Mouse (Mus musculus) midbrain, embryonic 12.5 days (tissue): Measurements from ENCODE around the gene Pip4k2b. TPM values are rescaled to one million over a fixed set of nuclear protein-coding genes. Genes with fewer than 3 reads are reported as not detected.
A peak's percentile ranks its signal among the peaks of the same experiment; 100 is the strongest.
"Not testable (repeated sequence)": the region's sequence is repeated elsewhere in the genome, so short reads cannot be mapped to it uniquely, and the experiment has no call there.

ENCODE experiments used
- ATAC-seq: fragments of 200-750 bp; cut with Nextera tagmentation; 2 replicates; pipeline ENCODE4 v1.8.0; 2017; ENCODE audit warnings: low read depth, moderate TSS enrichment, moderate library complexity; ENCODE audit not compliant: low FRiP score
- H3K27ac ChIP-seq: fragments of 300-500 bp; sonication (generic); replicated peaks from 2 replicates; pipeline ENCODE4 v1.5.1; 2016; ENCODE audit warnings: mild to moderate bottlenecking
- H3K27me3 ChIP-seq: fragments of 300-500 bp; sonication (generic); 2 replicates; pipeline ENCODE4 v1.6.1; 2016; ENCODE audit warnings: mild to moderate bottlenecking
- H3K36me3 ChIP-seq: fragments of 300-500 bp; sonication (generic); 2 replicates; pipeline ENCODE4 v1.6.1; 2016
- H3K4me1 ChIP-seq: fragments of 300-500 bp; sonication (generic); 2 replicates; pipeline ENCODE4 v1.6.1; 2016
- H3K4me2 ChIP-seq: fragments of 300-500 bp; sonication (generic); replicated peaks from 2 replicates; pipeline ENCODE4 v1.6.1; 2016; ENCODE audit warnings: mild to moderate bottlenecking, moderate library complexity
- H3K4me3 ChIP-seq: fragments of 300-500 bp; sonication (generic); 2 replicates; pipeline ENCODE4 v1.5.1; 2016; ENCODE audit warnings: mild to moderate bottlenecking
- H3K9ac ChIP-seq: fragments of 300-500 bp; sonication (generic); replicated peaks from 2 replicates; pipeline ENCODE4 v1.6.1; 2016; ENCODE audit warnings: mild to moderate bottlenecking, moderate library complexity
- H3K9me3 ChIP-seq: fragments of 300-500 bp; sonication (generic); 2 replicates; pipeline ENCODE4 v1.6.1; 2016; ENCODE audit warnings: mild to moderate bottlenecking
- WGBS: fragments of 180-500 bp; shearing (Covaris S2); methylation state at CpG from one replicate; pipeline ENCODE4 v1.1.7; 2016; 5-methylcytosine and 5-hydroxymethylcytosine counted together
- polyA plus RNA-seq: library from polyadenylated mRNA; unstranded; fragments of >200 nt; fragmentation: Nextera tagmentation; extraction: Ambion mirVana; gene quantifications from 2 replicates; pipeline ENCODE4 v1.2.1, GENCODE M21; 2016

Pip4k2b gene
- polyA plus RNA-seq, 1 experiment from 2014 or later: 2.7 TPM

DNA sequence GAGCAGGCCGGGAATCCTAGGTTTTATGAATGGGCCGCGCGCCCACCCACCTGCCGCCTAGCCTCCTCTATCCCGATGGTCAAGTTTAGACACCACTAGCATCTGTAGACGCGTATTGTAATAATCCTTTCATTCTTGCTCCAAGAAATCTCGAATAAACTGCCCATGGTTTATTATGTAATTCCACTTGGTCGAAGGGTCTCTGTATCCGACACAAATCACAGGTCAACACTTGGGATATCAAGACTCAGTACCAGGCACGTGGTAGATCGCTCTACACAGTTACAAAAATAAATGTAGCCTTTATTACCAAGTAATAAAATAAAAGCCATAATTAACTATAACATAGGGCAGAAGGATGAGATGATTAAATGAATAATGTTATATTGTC is 822 bp upstream of the Pip4k2b start:
- peak overlapping the region; percentile 42 for H3K4me2 ChIP-seq
- H3K27me3 ChIP-seq: no peaks in the 10 kb centered on the region
- H3K9ac ChIP-seq: no peak overlapping the region
- peaks cover 43% of the 10 kb centered on the region for H3K36me3 ChIP-seq
- no peaks in the 10 kb centered on the region for H3K9me3 ChIP-seq
- peak overlapping the region; percentile 85 for H3K4me3 ChIP-seq
- peak; percentile 45; the same call in 1 of the 2 replicates for ATAC-seq
- no peak overlapping the region for H3K27ac ChIP-seq
- 12% methylated on average over 13 of the region's 13 CpGs for WGBS
- H3K4me1 ChIP-seq: peaks cover 21% of the 10 kb centered on the region

DNA sequence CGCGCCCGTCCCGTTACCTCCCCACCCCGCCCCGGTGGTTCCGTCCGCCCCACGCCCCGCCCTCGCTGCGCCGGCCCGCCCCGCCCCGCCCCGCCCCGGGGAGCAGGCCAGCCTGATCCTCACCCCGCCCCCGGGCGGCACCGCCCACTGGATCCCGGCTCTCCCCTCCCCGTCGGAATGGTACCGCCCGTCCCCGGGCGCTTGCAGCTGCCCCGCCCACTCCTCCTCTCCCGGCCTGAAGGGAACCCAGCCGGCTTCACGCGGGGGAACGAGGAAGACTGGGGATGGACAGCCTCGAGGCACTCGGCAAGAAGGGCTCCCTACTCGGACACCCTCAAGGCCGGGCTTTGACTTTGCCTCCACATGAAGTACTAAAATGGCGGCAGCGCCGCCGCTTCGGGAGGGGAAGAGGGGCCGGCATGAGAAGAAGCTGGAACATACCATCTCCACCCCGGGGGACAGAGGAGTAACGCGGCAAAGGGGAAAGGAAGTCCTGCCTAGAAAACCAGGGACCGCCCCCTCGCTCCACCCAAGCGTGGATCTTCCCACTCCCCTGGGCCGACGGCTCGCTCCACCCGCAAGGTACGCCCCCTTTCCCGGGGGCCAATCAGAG is 320 bp upstream of the Pip4k2b start:
- H3K9me3 ChIP-seq: no peaks in the 10 kb centered on the region
- H3K4me3 ChIP-seq: peak overlapping the region; percentile 85
- H3K27me3 ChIP-seq: no peaks in the 10 kb centered on the region
- WGBS: under 1% methylated on average over 38 of the region's 57 CpGs
- peak overlapping the region; percentile 87 for H3K9ac ChIP-seq
- peak; percentile 96 for ATAC-seq
- peak overlapping the region; percentile 84 for H3K4me2 ChIP-seq
- H3K27ac ChIP-seq: peak overlapping the region; percentile 90
- peaks cover 24% of the 10 kb centered on the region for H3K4me1 ChIP-seq
- peaks cover 38% of the 10 kb centered on the region for H3K36me3 ChIP-seq

DNA sequence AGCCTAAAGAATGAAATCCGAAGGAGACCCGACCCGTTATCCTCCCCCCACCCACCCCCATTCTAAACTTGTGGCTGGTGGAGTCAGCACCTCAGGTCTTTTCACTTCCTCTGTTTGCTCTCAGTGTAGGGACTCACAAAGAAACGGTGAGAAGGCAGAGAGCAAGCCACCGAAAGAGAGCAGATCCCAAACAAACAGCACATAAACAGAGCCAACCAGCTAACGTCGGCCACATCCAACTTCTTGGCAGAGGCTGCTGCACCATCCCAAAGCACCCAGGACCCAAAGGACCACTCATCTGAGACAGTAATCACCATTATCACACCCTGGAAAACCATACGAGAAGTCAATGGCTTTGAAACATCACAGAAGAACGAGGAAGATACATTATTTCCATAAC is 1.1 kb downstream of the Pip4k2b start:
- H3K27me3 ChIP-seq: no peaks in the 10 kb centered on the region
- peak overlapping the region; percentile 84 for H3K4me2 ChIP-seq
- no peak for ATAC-seq
- peak overlapping the region; percentile 87 for H3K9ac ChIP-seq
- no peaks in the 10 kb centered on the region for H3K9me3 ChIP-seq
- peaks cover 26% of the 10 kb centered on the region for H3K36me3 ChIP-seq
- H3K27ac ChIP-seq: peak overlapping the region; percentile 90; the same call in 1 of the 2 replicates
- WGBS: 47% methylated on average over 9 of the region's 9 CpGs
- peak overlapping the region; percentile 85 for H3K4me3 ChIP-seq
- peaks cover 24% of the 10 kb centered on the region for H3K4me1 ChIP-seq

DNA sequence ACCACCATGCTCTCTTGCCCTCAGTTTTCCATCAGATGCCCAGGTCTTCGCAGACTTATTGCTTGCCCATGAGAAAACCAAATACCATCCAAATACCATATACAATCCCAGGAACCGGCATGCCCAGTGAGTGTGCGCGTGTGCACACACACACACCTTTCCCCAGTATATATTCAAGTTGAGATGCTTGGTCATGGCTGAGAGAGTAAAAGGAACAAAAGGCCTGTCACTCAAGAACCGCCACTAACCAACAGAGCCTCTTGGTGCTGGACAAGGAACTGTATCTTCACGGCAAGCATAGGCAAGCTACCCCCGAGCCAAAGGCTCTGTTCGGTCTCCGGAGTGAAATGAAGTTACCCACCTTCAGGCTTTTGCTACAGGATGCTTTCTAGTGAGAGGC is 1.9 kb downstream of the Pip4k2b start:
- no peak for ATAC-seq
- no peak overlapping the region for H3K27ac ChIP-seq
- peak overlapping the region; percentile 85 for H3K4me3 ChIP-seq
- peak overlapping the region; percentile 84 for H3K4me2 ChIP-seq
- peaks cover 24% of the 10 kb centered on the region for H3K4me1 ChIP-seq
- H3K36me3 ChIP-seq: peaks cover 17% of the 10 kb centered on the region
- H3K27me3 ChIP-seq: no peaks in the 10 kb centered on the region
- 84% methylated on average over 9 of the region's 9 CpGs for whole genome bisulfite sequencing
- H3K9ac ChIP-seq: peak overlapping the region; percentile 87; the same call in 1 of the 2 replicates
- no peaks in the 10 kb centered on the region for H3K9me3 ChIP-seq

DNA sequence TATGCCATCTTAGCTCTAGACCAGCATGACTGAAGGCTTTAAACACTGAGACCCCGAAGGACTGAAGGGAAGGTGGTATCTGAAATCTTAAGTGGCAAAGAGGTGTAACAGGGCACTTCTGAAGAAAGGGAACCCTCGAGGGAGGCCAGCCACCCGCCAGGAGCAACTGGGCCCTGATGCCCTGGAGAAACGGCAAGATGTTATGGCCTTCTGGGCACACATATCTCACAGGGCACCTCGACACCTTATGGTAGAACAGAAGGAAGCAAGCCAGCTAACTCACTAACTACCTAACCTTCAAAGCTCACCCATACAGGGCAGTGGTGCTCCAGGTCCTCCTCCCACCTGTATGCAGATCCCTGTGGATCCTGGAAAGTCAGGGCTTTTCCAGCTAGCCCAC is 2.3 kb downstream of the Pip4k2b start:
- no peak overlapping the region for H3K27ac ChIP-seq
- no peak overlapping the region for H3K9ac ChIP-seq
- no peak overlapping the region for H3K4me3 ChIP-seq
- H3K4me1 ChIP-seq: peaks cover 24% of the 10 kb centered on the region
- 93% methylated on average over 5 of the region's 5 CpGs for WGBS
- no peaks in the 10 kb centered on the region for H3K9me3 ChIP-seq
- no peaks in the 10 kb centered on the region for H3K27me3 ChIP-seq
- peak overlapping the region; percentile 84 for H3K4me2 ChIP-seq
- ATAC-seq: no peak
- H3K36me3 ChIP-seq: peaks cover 13% of the 10 kb centered on the region

DNA sequence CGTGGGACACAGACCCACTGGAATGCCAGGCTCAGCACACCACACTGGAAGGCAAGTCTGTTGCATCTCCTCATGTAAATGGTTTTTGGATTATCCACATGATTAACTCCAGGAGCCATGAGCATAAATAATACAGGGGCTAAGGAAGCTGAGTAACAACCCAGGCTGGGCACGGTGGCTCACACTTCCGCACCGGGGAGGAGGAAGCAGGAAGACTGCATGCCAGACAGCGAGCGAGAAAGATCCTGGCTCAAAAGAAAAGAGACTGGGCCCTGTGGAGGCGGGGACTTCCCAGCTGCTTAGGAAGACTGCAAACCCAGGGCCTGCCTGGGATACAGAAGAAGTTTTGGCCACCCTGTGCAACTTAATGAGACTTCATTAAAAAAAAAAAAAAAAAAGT is 4.3 kb downstream of the Pip4k2b start:
- H3K27me3 ChIP-seq: no peaks in the 10 kb centered on the region
- 52% methylated on average over 7 of the region's 7 CpGs for WGBS
- H3K4me1 ChIP-seq: peaks cover 24% of the 10 kb centered on the region
- no peak overlapping the region for H3K4me2 ChIP-seq
- H3K36me3 ChIP-seq: no peaks in the 10 kb centered on the region
- no peaks in the 10 kb centered on the region for H3K9me3 ChIP-seq
- no peak overlapping the region for H3K9ac ChIP-seq
- ATAC-seq: no peak
- no peak overlapping the region; the same call in 1 of the 2 replicates for H3K27ac ChIP-seq
- H3K4me3 ChIP-seq: no peak overlapping the region

DNA sequence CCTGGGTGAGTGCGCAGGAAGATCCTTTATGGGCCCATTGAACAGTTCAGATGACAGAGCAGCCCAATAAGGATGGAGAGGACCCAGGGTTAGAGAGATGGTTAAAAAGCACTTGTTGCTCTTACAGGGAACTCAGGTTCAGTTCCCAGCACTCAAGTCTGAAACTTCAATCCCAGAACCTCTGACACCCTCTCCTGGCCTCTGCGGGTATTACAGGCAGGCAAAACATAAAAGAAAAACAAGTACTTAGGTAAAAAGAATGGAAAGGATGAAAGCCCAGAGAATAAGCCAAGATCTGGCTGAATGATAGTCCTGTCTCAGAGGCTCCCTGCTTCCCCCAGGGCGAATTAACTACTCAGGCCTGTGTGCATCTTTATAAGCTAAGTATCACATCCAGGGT is 5.3 kb downstream of the Pip4k2b start:
- peaks cover 24% of the 10 kb centered on the region for H3K4me1 ChIP-seq
- H3K9ac ChIP-seq: no peak overlapping the region
- H3K4me2 ChIP-seq: no peak overlapping the region
- ATAC-seq: no peak
- H3K36me3 ChIP-seq: no peaks in the 10 kb centered on the region
- no peak overlapping the region for H3K27ac ChIP-seq
- no peak overlapping the region for H3K4me3 ChIP-seq
- no peaks in the 10 kb centered on the region for H3K9me3 ChIP-seq
- 90% methylated on average over 3 of the region's 3 CpGs for WGBS
- H3K27me3 ChIP-seq: no peaks in the 10 kb centered on the region

DNA sequence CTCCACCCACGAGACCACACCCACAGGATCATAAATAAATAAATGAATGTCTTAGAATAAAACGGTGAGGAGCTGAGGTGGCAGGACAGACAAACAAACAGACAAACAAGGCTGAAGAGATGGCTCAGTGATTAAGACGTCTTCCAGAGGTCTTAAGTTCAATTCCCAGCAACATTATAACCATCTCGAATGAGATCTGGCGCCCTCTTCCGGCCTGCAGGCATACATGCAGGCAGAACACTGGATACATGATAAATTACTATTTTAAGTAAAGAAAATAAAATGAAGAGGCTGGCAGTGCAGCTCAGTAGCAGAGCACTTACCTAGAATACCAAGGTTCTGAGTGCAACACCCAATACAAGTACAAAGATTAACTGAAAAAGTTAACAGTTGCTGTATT is 5.8 kb downstream of the Pip4k2b start:
- Histone ChIP-seq H3K4me2 (no peak overlapping the region), H3K27me3 (no peaks in the 10 kb centered on the region), H3K4me3 (no peak overlapping the region), H3K4me1 (peaks cover 21% of the 10 kb centered on the region), H3K36me3 (no peaks in the 10 kb centered on the region), H3K9me3 (no peaks in the 10 kb centered on the region), H3K9ac (no peak overlapping the region), H3K27ac (no peak overlapping the region)
- ATAC-seq: no peak
- 70% methylated on average over 6 of the region's 6 CpGs for WGBS

DNA sequence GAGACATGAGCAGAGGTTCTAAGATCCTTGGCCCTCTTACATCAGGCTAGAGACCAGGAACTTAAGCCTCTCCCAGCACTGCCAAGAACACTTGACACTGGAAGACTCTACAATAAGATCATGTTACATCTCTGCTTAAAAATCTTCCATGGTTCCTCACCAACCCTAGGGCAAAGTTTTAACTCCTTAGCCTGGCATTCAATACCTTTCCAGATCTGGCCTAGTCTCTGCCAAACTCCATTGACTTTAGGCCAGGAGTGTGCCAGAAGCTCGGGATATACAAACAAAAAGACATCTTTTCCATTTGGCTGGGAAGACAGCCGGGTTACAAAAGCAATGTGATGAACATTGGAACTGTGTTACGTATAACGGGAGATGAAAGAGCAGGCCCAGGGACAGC is 6.9 kb downstream of the Pip4k2b start:
- no peaks in the 10 kb centered on the region for H3K36me3 ChIP-seq
- H3K4me3 ChIP-seq: no peak overlapping the region
- H3K27me3 ChIP-seq: no peaks in the 10 kb centered on the region
- H3K4me2 ChIP-seq: no peak overlapping the region
- WGBS: 82% methylated on average over 4 of the region's 4 CpGs
- ATAC-seq: no peak
- no peak overlapping the region for H3K27ac ChIP-seq
- H3K9ac ChIP-seq: no peak overlapping the region
- H3K4me1 ChIP-seq: peaks cover 10% of the 10 kb centered on the region
- no peaks in the 10 kb centered on the region for H3K9me3 ChIP-seq

DNA sequence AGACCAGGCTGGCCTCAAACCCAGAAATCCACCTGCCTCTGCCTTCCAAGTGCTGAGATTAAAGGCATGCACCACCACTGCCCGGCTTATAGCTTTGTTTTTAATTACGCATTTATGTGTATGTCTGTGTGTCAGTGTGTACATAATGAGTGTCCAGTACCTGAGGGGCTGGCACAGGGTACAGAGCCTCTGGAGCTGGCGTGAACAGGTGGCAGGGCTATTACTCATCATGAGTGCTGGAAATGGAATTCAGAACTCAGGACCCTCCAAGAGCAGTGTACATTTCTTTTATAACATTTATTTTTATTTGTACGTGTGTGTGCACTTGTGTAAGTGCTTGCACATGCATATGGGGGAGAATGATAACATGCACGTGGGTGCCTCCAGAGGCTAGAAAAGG is 7.9 kb downstream of the Pip4k2b start:
- 91% methylated on average over 5 of the region's 5 CpGs for WGBS
- H3K27me3 ChIP-seq: no peaks in the 10 kb centered on the region
- peaks cover 4% of the 10 kb centered on the region; the same call in 1 of the 2 replicates for H3K4me1 ChIP-seq
- no peaks in the 10 kb centered on the region for H3K9me3 ChIP-seq
- H3K4me3 ChIP-seq: no peak overlapping the region
- H3K27ac ChIP-seq: no peak overlapping the region
- no peak for ATAC-seq
- H3K4me2 ChIP-seq: no peak overlapping the region
- no peak overlapping the region for H3K9ac ChIP-seq
- H3K36me3 ChIP-seq: peaks cover 6% of the 10 kb centered on the region; the same call in 1 of the 2 replicates

DNA sequence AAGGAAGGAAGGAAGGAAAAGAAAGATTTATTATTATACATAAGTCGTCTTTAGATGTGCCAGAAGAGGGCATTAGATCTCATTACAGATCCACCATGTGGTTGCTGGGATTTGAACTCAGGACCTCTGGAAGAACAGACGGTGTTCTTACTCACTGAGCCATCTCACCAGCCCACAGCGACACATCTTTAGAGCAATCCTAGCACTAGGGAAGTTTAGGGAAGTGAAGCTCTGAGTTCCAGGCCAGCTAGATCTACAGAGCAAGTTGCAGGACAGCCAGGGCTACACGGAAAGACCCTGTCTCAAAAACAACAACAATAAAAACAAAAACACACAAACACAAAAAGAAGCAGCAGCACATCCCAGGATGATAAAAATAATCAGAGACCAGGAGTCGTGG is 9.7 kb downstream of the Pip4k2b start:
- 89% methylated on average over 5 of the region's 5 CpGs for WGBS
- not testable (repeated sequence) for ATAC-seq, H3K4me3 ChIP-seq

DNA sequence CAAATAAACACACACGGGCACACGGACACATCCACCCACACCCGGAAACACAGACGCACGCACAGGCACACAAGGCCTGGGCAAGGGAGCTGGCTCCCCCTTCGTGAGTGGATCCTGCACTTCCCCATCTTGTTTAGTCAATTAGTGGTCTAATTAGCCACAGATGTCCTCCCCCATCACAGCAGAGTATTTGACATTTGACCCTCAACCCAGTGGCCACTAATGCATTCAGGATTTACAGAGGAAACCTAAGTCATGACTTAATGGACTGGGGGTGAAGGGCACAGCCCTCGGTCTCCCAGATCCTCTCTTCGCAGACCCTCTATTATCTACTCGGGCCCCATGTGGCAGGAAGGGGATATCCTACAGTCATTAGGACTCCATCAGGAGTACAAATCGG is 10.8 kb downstream of the Pip4k2b start:
- Histone ChIP-seq H3K27me3 (no peaks in the 10 kb centered on the region), H3K4me1 (no peaks in the 10 kb centered on the region), H3K4me2 (no peak overlapping the region), H3K9ac (no peak overlapping the region), H3K9me3 (no peaks in the 10 kb centered on the region), H3K36me3 (peaks cover 32% of the 10 kb centered on the region), H3K4me3 (no peak overlapping the region), H3K27ac (no peak overlapping the region)
- no peak for ATAC-seq
- WGBS: 56% methylated on average over 10 of the region's 10 CpGs

More for the DNA sequence above, 9.7 kb downstream of the Pip4k2b start:
- H3K36me3 ChIP-seq: peaks cover 21% of the 10 kb centered on the region
- not testable (repeated sequence) for H3K27ac ChIP-seq, H3K9ac ChIP-seq, H3K4me1 ChIP-seq, H3K9me3 ChIP-seq, H3K27me3 ChIP-seq, H3K4me2 ChIP-seq

DNA sequence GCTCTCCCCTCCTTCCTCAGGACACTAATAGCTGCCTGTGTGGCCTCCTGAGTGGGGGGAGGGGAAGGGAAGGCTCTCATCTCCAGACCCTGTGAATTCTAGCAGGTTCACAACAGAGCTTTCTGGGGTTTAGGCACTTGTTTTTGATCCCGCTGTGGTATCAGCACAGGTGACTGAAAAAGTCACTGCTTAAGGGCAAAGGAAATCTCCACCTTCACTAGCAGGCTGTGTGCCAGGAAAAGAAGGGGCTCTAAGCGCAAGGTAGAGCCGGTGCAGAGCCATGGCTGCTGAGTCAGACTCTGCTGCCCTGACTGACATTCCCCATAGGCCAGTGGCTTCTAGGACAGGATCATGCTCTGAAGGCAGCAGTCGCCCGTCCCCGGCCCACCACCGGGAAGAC is 15.8 kb downstream of the Pip4k2b start:
- ATAC-seq: no peak
- H3K9ac ChIP-seq: no peak overlapping the region
- no peak overlapping the region for H3K4me3 ChIP-seq
- no peaks in the 10 kb centered on the region for H3K4me1 ChIP-seq
- H3K36me3 ChIP-seq: peaks cover 80% of the 10 kb centered on the region
- H3K27me3 ChIP-seq: no peaks in the 10 kb centered on the region
- H3K4me2 ChIP-seq: no peak overlapping the region
- 84% methylated on average over 7 of the region's 7 CpGs for WGBS
- no peak overlapping the region for H3K27ac ChIP-seq
- H3K9me3 ChIP-seq: no peaks in the 10 kb centered on the region
